Mouse (Mus musculus) MEL (cell line): ENCODE data around the gene Fam172a. TPM values are rescaled to one million over a fixed set of nuclear protein-coding genes. Genes with fewer than 3 reads are reported as not detected.
"Not testable (repeated sequence)": the region's sequence is repeated elsewhere in the genome, so short reads cannot be mapped to it uniquely, and the experiment has no call there.

Experiments
- DNase-seq: peaks from one replicate; pipeline ENCODE4 v3.0.0; 2011; ENCODE audit warnings: low read depth, low spot score
- H3K27ac ChIP-seq: 2 replicates; pipeline ENCODE4 v1.5.1; 2012; ENCODE audit warnings: low read depth, mild to moderate bottlenecking, control low read depth, low read length, moderate library complexity; ENCODE audit not compliant: control insufficient read depth
- H3K27me3 ChIP-seq, 2 experiments: fragments of 150-350 bp in 1 of 2; sonication (generic) in 1 of 2; 2 replicates each; pipeline ENCODE4 v1.6.1; 2012; ENCODE audit warnings: low read length in 2 of 2, mild to moderate bottlenecking in 2 of 2, improper control_type of control experiment in 1 of 2, moderate library complexity in 1 of 2; ENCODE audit not compliant: insufficient read depth in 2 of 2, control insufficient read depth in 1 of 2
- H3K36me3 ChIP-seq, 2 experiments: 2 replicates each; pipeline ENCODE4 v1.6.1; 2012 to 2014; ENCODE audit warnings: low read length in 2 of 2, improper control_type of control experiment in 1 of 2, inconsistent platforms in 1 of 2, mild to moderate bottlenecking in 1 of 2; ENCODE audit not compliant: insufficient read depth in 2 of 2, control insufficient read depth in 1 of 2
- H3K4me1 ChIP-seq, 2 experiments: fragments of 150-350 bp in 1 of 2; sonication (generic) in 1 of 2; 2 replicates each; pipeline ENCODE4 v1.6.1; 2012; ENCODE audit warnings: low read length in 2 of 2, improper control_type of control experiment in 1 of 2, mild to moderate bottlenecking in 1 of 2; ENCODE audit not compliant: insufficient read depth in 2 of 2, control insufficient read depth in 1 of 2
- H3K4me3 ChIP-seq, 2 experiments: fragments of 150-350 bp in 1 of 2; sonication (generic) in 1 of 2; 2 replicates each; pipeline ENCODE4 v1.5.1; 2012; ENCODE audit warnings: low read depth in 2 of 2, low read length in 2 of 2, mild to moderate bottlenecking in 2 of 2, moderate library complexity in 2 of 2, control low read depth in 1 of 2, improper control_type of control experiment in 1 of 2; ENCODE audit not compliant: control insufficient read depth in 1 of 2, insufficient read depth in 1 of 2
- H3K79me2 ChIP-seq: 2 replicates; pipeline ENCODE4 v1.6.1; 2012; ENCODE audit warnings: mild to moderate bottlenecking, low read length, moderate library complexity; ENCODE audit not compliant: control insufficient read depth, poor library complexity, insufficient read depth
- H3K9ac ChIP-seq: 2 replicates; pipeline ENCODE4 v1.6.1; 2012; ENCODE audit warnings: low read depth, mild to moderate bottlenecking, control low read depth, low read length, moderate library complexity; ENCODE audit not compliant: control insufficient read depth, poor library complexity, severe bottlenecking
- H3K9me3 ChIP-seq: fragments of 150-350 bp; sonication (generic); replicated peaks from 2 replicates; pipeline ENCODE4 v1.6.1; 2012; ENCODE audit warnings: mild to moderate bottlenecking, low read length, improper control_type of control experiment, moderate library complexity; ENCODE audit not compliant: insufficient read depth
- BHLHE40 ChIP-seq: IDR thresholded peaks from 2 replicates; pipeline ENCODE4 v1.6.1; 2012; ENCODE audit warnings: low read depth, mild to moderate bottlenecking, inconsistent platforms, low read length, improper control_type of control experiment, borderline replicate concordance
- CHD1 ChIP-seq: IDR thresholded peaks from 2 replicates; pipeline ENCODE4 v1.6.1; 2012; ENCODE audit warnings: low read depth, mild to moderate bottlenecking, inconsistent platforms, low read length, improper control_type of control experiment
- CHD2 ChIP-seq: IDR thresholded peaks from 2 replicates; pipeline ENCODE4 v1.6.1; 2011; ENCODE audit warnings: low read length, improper control_type of control experiment
- ELF1 ChIP-seq: IDR thresholded peaks from 2 replicates; pipeline ENCODE4 v1.6.1; 2014; ENCODE audit warnings: low read depth, mild to moderate bottlenecking, inconsistent platforms, low read length, improper control_type of control experiment, moderate library complexity
- EP300 ChIP-seq, 2 experiments: IDR thresholded peaks; 2 replicates each; pipeline ENCODE4 v1.6.1; 2011; ENCODE audit warnings: improper control_type of control experiment in 2 of 2, low read length in 2 of 2, low read depth in 1 of 2, mild to moderate bottlenecking in 1 of 2
- GABPA ChIP-seq: IDR thresholded peaks from 2 replicates; pipeline ENCODE4 v1.6.1; 2012; ENCODE audit warnings: low read depth, mild to moderate bottlenecking, inconsistent platforms, low read length, improper control_type of control experiment, moderate library complexity
- GATA1 ChIP-seq: IDR thresholded peaks from 2 replicates; pipeline ENCODE4 v1.6.1; 2011; ENCODE audit warnings: low read depth, low read length, improper control_type of control experiment
- JUND ChIP-seq: IDR thresholded peaks from 2 replicates; pipeline ENCODE4 v1.6.1; 2011; ENCODE audit warnings: low read depth, mild to moderate bottlenecking, improper control_type of control experiment, low read length
- KAT2A ChIP-seq: conservative IDR thresholded peaks from 2 replicates; pipeline ENCODE4 v1.6.1; 2012; ENCODE audit warnings: low read depth, low read length, improper control_type of control experiment, inconsistent platforms
- MAX ChIP-seq: IDR thresholded peaks from 2 replicates; pipeline ENCODE4 v1.6.1; 2011; ENCODE audit warnings: low read length, improper control_type of control experiment
- MAZ ChIP-seq: IDR thresholded peaks from 2 replicates; pipeline ENCODE4 v1.6.1; 2012; ENCODE audit warnings: low read depth, mild to moderate bottlenecking, inconsistent platforms, low read length, improper control_type of control experiment
- MEF2A ChIP-seq: IDR thresholded peaks from 2 replicates; pipeline ENCODE4 v1.6.1; 2014; ENCODE audit warnings: low read depth, mild to moderate bottlenecking, inconsistent platforms, low read length, improper control_type of control experiment; ENCODE audit not compliant: poor library complexity, insufficient replicate concordance, severe bottlenecking; ENCODE audit errors: extremely low read depth
- MXI1 ChIP-seq: IDR thresholded peaks from 2 replicates; pipeline ENCODE4 v1.6.1; 2011; ENCODE audit warnings: mild to moderate bottlenecking, low read depth, low read length, improper control_type of control experiment
- MYB ChIP-seq: IDR thresholded peaks from 2 replicates; pipeline ENCODE4 v1.6.1; 2011; ENCODE audit warnings: mild to moderate bottlenecking, low read depth, low read length, improper control_type of control experiment
- MYC ChIP-seq: IDR thresholded peaks from 2 replicates; pipeline ENCODE4 v1.6.1; 2011; ENCODE audit warnings: low read depth, mild to moderate bottlenecking, low read length, improper control_type of control experiment, moderate library complexity
- NRF1 ChIP-seq: IDR thresholded peaks from 2 replicates; pipeline ENCODE4 v1.6.1; 2014; ENCODE audit warnings: low read depth, mild to moderate bottlenecking, inconsistent platforms, low read length, improper control_type of control experiment, moderate library complexity; ENCODE audit not compliant: poor library complexity, insufficient read depth, severe bottlenecking
- POLR2A ChIP-seq, 2 experiments: IDR thresholded peaks; 2 replicates each; pipeline ENCODE4 v1.6.1; 2011 to 2012; ENCODE audit warnings: low read length in 2 of 2, mild to moderate bottlenecking in 2 of 2, control low read depth in 1 of 2, improper control_type of control experiment in 1 of 2, low read depth in 1 of 2, moderate library complexity in 1 of 2; ENCODE audit not compliant: control insufficient read depth in 1 of 2, insufficient read depth in 1 of 2, poor library complexity in 1 of 2
- SIN3A ChIP-seq: IDR thresholded peaks from 2 replicates; pipeline ENCODE4 v1.6.1; 2012; ENCODE audit warnings: low read length, improper control_type of control experiment, inconsistent platforms
- SMC3 ChIP-seq: IDR thresholded peaks from 2 replicates; pipeline ENCODE4 v1.6.1; 2011; ENCODE audit warnings: low read depth, low read length, improper control_type of control experiment
- TAL1 ChIP-seq: IDR thresholded peaks from 2 replicates; pipeline ENCODE4 v1.6.1; 2012; ENCODE audit warnings: mild to moderate bottlenecking, inconsistent platforms, low read length, moderate library complexity, mixed read lengths
- TCF12 ChIP-seq: IDR thresholded peaks from 2 replicates; pipeline ENCODE4 v1.6.1; 2014; ENCODE audit warnings: low read depth, mild to moderate bottlenecking, inconsistent platforms, low read length, improper control_type of control experiment, moderate library complexity
- UBTF ChIP-seq: IDR thresholded peaks from 2 replicates; pipeline ENCODE4 v1.6.1; 2012; ENCODE audit warnings: low read depth, mild to moderate bottlenecking, inconsistent platforms, low read length, improper control_type of control experiment, moderate library complexity, borderline replicate concordance; ENCODE audit not compliant: insufficient read depth
- ZKSCAN1 ChIP-seq: IDR thresholded peaks from 2 replicates; pipeline ENCODE4 v1.6.1; 2012; ENCODE audit warnings: low read depth, mild to moderate bottlenecking, inconsistent platforms, low read length, improper control_type of control experiment, moderate library complexity
- ZMIZ1 ChIP-seq: IDR thresholded peaks from 2 replicates; pipeline ENCODE4 v1.6.1; 2012; ENCODE audit warnings: low read depth, mild to moderate bottlenecking, inconsistent platforms, low read length, improper control_type of control experiment, moderate library complexity
- ZNF384 ChIP-seq: IDR thresholded peaks from 2 replicates; pipeline ENCODE4 v1.6.1; 2012; ENCODE audit warnings: low read depth, mild to moderate bottlenecking, inconsistent platforms, low read length, improper control_type of control experiment
- polyA plus RNA-seq, 2 experiments: library from polyadenylated mRNA; stranded (reverse) in 1 of 2; unstranded in 1 of 2; fragments of >175 nt in 1 of 2; fragments of >200 nt in 1 of 2; gene quantifications; 2 replicates each; pipeline versions ENCODE4 v1.2.1 to v1.2.4; 2012; ENCODE audit warnings: low replicate concordance in 2 of 2, low read depth in 1 of 2; ENCODE audit not compliant: insufficient read length in 2 of 2, insufficient read depth in 1 of 2, missing spikeins in 1 of 2
- total RNA-seq: library from RNA; depleted of rRNA; stranded (reverse); fragments of 300-350 nt; gene quantifications from 2 replicates; pipeline ENCODE4 v1.2.3, GENCODE M21; 2012; rRNA removed

The Fam172a gene
- total RNA-seq (12.7 and 13.4 TPM in 2 replicates), polyA plus RNA-seq (100 to 1,000 TPM in 1 of 2 experiments, 10 to 100 TPM in 1; 19.6 to 358 TPM)

GRCm38 (mm10) chr13:77701733-77702132 lies at the start of gene Fam172a:
Fam172a (plus strand) TSS chr13:77702033.
- H3K9ac ChIP-seq, H3K4me3 ChIP-seq, H3K79me2 ChIP-seq, H3K27ac ChIP-seq, H3K4me1 ChIP-seq, H3K9me3 ChIP-seq, DNase-seq, H3K27me3 ChIP-seq, H3K36me3 ChIP-seq: not testable (repeated sequence)

DNA sequence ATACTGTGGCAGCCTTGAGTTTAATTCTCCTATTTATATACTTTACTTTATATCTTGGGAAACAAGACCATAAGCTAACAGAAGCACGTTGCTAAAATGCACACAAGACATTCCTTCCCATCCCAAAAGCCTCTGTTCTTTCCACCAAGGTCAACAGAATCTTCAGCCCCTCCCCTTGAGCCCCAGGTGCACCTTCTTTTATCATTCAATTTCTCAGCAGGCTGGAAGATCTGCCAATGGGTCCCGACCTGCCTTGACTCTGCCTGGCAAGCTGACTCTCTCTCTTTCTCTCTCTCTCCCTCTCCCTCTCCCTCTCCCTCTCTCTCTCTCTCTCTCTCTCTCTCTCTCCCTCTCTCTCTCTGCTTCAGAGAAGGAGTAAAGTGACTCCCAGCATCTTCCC lies 13.2 kb upstream of the Fam172a start:
- no peaks in the 10 kb centered on the region; a peak in 1 of 4 replicates for H3K27me3 ChIP-seq
- H3K79me2 ChIP-seq: no peaks in the 10 kb centered on the region
- no peak overlapping the region for H3K4me3 ChIP-seq
- TF ChIP-seq CHD1: no peak
- no peak for TF ChIP-seq ELF1
- TF ChIP-seq ZKSCAN1: no peak
- no peak for TF ChIP-seq CHD2
- TF ChIP-seq KAT2A: no peak
- no peak for TF ChIP-seq GABPA
- no peaks in the 10 kb centered on the region for H3K36me3 ChIP-seq
- no peak overlapping the region for H3K9ac ChIP-seq
- no peak for DNase-seq
- H3K4me1 ChIP-seq: no peaks in the 10 kb centered on the region
- H3K27ac ChIP-seq: no peak overlapping the region
- no peaks in the 10 kb centered on the region for H3K9me3 ChIP-seq

GRCm38 (mm10) chr13:77708514-77709013 lies 6.7 kb downstream of the Fam172a start:
- H3K4me3 ChIP-seq: peak overlapping the region; percentile 65 to 93
- H3K9ac ChIP-seq: peak overlapping the region; percentile 88
- peak overlapping the region; percentile 64 for H3K27ac ChIP-seq
- peaks cover 0 to 14% of the 10 kb centered on the region in 2 experiments; a peak in 2 of 4 replicates for H3K36me3 ChIP-seq
- H3K79me2 ChIP-seq: peaks cover 25% of the 10 kb centered on the region
- peaks cover 4 to 7% of the 10 kb centered on the region in 2 experiments for H3K4me1 ChIP-seq
- DNase-seq: peak; percentile 96
- H3K27me3 ChIP-seq: no peaks in the 10 kb centered on the region
- no peaks in the 10 kb centered on the region for H3K9me3 ChIP-seq
- TF ChIP-seq CHD2: no peak
- TF ChIP-seq ZMIZ1: peak; percentile 65; the same call in 1 of the 2 replicates
- peak; percentile 97 for TF ChIP-seq SIN3A
- TF ChIP-seq MAX: no peak; the same call in 1 of the 2 replicates
- no peak for TF ChIP-seq MYB
- no peak for TF ChIP-seq SMC3
- peak; percentile 54; the same call in 1 of the 2 replicates for TF ChIP-seq NRF1
- TF ChIP-seq CHD1: no peak
- TF ChIP-seq EP300 (IDR thresholded peaks at IDR 0.05; ENCODE audit: low read depth in 1 of 2, low read length in 2 of 2): no peak
- TF ChIP-seq MYC: peak; percentile 51
- TF ChIP-seq TAL1: no peak
- no peak for TF ChIP-seq ZNF384
- TF ChIP-seq JUND: no peak
- peak; percentile 100 for TF ChIP-seq ELF1
- peak; percentile 71 for TF ChIP-seq TCF12
- TF ChIP-seq GATA1: no peak
- peak; percentile 80 for TF ChIP-seq MXI1
- TF ChIP-seq BHLHE40: no peak
- peak; percentile 70 to 96 for TF ChIP-seq POLR2A (IDR thresholded peaks at IDR 0.05; ENCODE audit: control insufficient read depth in 1 of 2, insufficient read depth in 1 of 2, low read depth in 1 of 2, low read length in 2 of 2, poor library complexity in 1 of 2)
- TF ChIP-seq UBTF: no peak
- TF ChIP-seq GABPA: no peak
- TF ChIP-seq MAZ: peak; percentile 20; the same call in 1 of the 2 replicates
- no peak for TF ChIP-seq MEF2A
